Mouse (Mus musculus) embryonic facial prominence, embryonic 11.5 days (tissue): ENCODE measurements around the gene Rbm20. TPM values are rescaled to one million over a fixed set of nuclear protein-coding genes. Genes with fewer than 3 reads are reported as not detected.

Source experiments
- ATAC-seq: fragments of 200-750 bp; cut with Nextera tagmentation; replicated peaks from 2 replicates; pipeline ENCODE4 v1.8.0; 2017; ENCODE audit warnings: low read depth; ENCODE audit not compliant: insufficient number of reproducible peaks, low FRiP score, low TSS enrichment
- DNase-seq: peaks from one replicate; pipeline ENCODE4 v3.0.0-alpha.2; 2015; ENCODE audit warnings: low spot score
- H3K27ac ChIP-seq: fragments of 300-500 bp; sonication (generic); replicated peaks from 2 replicates; pipeline ENCODE4 v1.5.1; 2014; ENCODE audit warnings: mild to moderate bottlenecking, low read depth, low read length, control low read depth
- H3K27me3 ChIP-seq: fragments of 300-500 bp; sonication (generic); 2 replicates; pipeline ENCODE4 v1.6.1; 2014; ENCODE audit warnings: mild to moderate bottlenecking, low read length, moderate library complexity, mixed read lengths; ENCODE audit not compliant: control insufficient read depth, insufficient read depth
- H3K36me3 ChIP-seq: fragments of 300-500 bp; sonication (generic); replicated peaks from 2 replicates; pipeline ENCODE4 v1.6.1; 2014; ENCODE audit warnings: low read depth, mild to moderate bottlenecking, low read length, moderate library complexity, mixed read lengths; ENCODE audit not compliant: control insufficient read depth, insufficient read depth
- H3K4me1 ChIP-seq: fragments of 300-500 bp; sonication (generic); 2 replicates; pipeline ENCODE4 v1.6.1; 2014; ENCODE audit warnings: low read length, mixed read lengths; ENCODE audit not compliant: control insufficient read depth, insufficient read depth
- H3K4me2 ChIP-seq: fragments of 300-500 bp; sonication (generic); 2 replicates; pipeline ENCODE4 v1.6.1; 2014; ENCODE audit warnings: low read depth, mild to moderate bottlenecking, control low read depth, low read length, moderate library complexity
- H3K4me3 ChIP-seq: fragments of 300-500 bp; sonication (generic); 2 replicates; pipeline ENCODE4 v1.5.1; 2014; ENCODE audit warnings: low read depth, low read length, control low read depth
- H3K9ac ChIP-seq: fragments of 300-500 bp; sonication (generic); replicated peaks from 2 replicates; pipeline ENCODE4 v1.6.1; 2014; ENCODE audit warnings: mild to moderate bottlenecking, control low read depth, low read length
- H3K9me3 ChIP-seq: fragments of 300-500 bp; sonication (generic); replicated peaks from 2 replicates; pipeline ENCODE4 v1.6.1; 2016; ENCODE audit warnings: mild to moderate bottlenecking, low read length, inconsistent platforms, mixed read lengths; ENCODE audit not compliant: control insufficient read depth
- WGBS: fragments of 180-500 bp; shearing (Covaris S2); extraction: QIAGEN DNeasy Blood & Tissue Kit; methylation state at CpG from one replicate; pipeline ENCODE4 v1.1.7; 2014; 5-methylcytosine and 5-hydroxymethylcytosine counted together
- polyA plus RNA-seq: library from polyadenylated mRNA; unstranded; fragments of >200 nt; fragmentation: Nextera tagmentation; extraction: Ambion mirVana; gene quantifications from 2 replicates; pipeline ENCODE4 v1.2.1, GENCODE M21; 2014

The Rbm20 gene
- polyA plus RNA-seq, 1 experiment from 2014 or later, result 1.1 TPM

- no peak overlapping the region for H3K9ac ChIP-seq
- no peaks in the 10 kb centered on the region for H3K36me3 ChIP-seq
- no peak overlapping the region for H3K4me2 ChIP-seq
- ATAC-seq (no peak), DNase-seq (no peak)
- H3K4me3 ChIP-seq, result no peak overlapping the region
- H3K9me3 ChIP-seq, result no peaks in the 10 kb centered on the region
- H3K27me3 ChIP-seq, result no peaks in the 10 kb centered on the region
- 93% methylated on average over 3 of the region's 3 CpGs for WGBS
- no peaks in the 10 kb centered on the region; the same call in 1 of the 2 replicates for H3K4me1 ChIP-seq
- H3K27ac ChIP-seq, result no peak overlapping the region
These were observed 108.2 kb downstream of the Rbm20 start for GRCm38 (mm10) chr19:53785352-53785751.

- ATAC-seq, result no peak
These were observed 109.1 kb downstream of the Rbm20 start for GRCm38 (mm10) chr19:53786239-53786638.

GRCm38 (mm10) chr19:53786836-53787235, 109.7 kb downstream of the Rbm20 start:
- ATAC-seq, result no peak
- Histone ChIP-seq H3K4me2 (no peak overlapping the region), H3K9me3 (no peaks in the 10 kb centered on the region), H3K9ac (no peak overlapping the region), H3K36me3 (no peaks in the 10 kb centered on the region), H3K27me3 (no peaks in the 10 kb centered on the region), H3K27ac (no peak overlapping the region), H3K4me1 (peaks cover 3% of the 10 kb centered on the region), H3K4me3 (no peak overlapping the region)
- WGBS, result 61% methylated on average over 5 of the region's 5 CpGs
- DNase-seq, result peak; percentile 50

More at GRCm38 (mm10) chr19:53786239-53786638, 109.1 kb downstream of the Rbm20 start:
- Histone ChIP-seq H3K9ac (no peak overlapping the region), H3K4me3 (no peak overlapping the region), H3K9me3 (no peaks in the 10 kb centered on the region), H3K27me3 (no peaks in the 10 kb centered on the region), H3K27ac (no peak overlapping the region), H3K4me2 (no peak overlapping the region), H3K36me3 (no peaks in the 10 kb centered on the region), H3K4me1 (no peaks in the 10 kb centered on the region; the same call in 1 of the 2 replicates)
- WGBS, result 67% methylated on average over 2 of the region's 2 CpGs
- no peak for DNase-seq

GRCm38 (mm10) chr19:53788621-53789331, 111.7 kb downstream of the Rbm20 start:
- ATAC-seq (no peak), DNase-seq (no peak)
- H3K4me1 ChIP-seq, result peaks cover 3% of the 10 kb centered on the region
- no peak overlapping the region for H3K27ac ChIP-seq
- 84% methylated on average over 14 of the region's 14 CpGs for WGBS
- H3K4me3 ChIP-seq, result no peak overlapping the region
- no peak overlapping the region for H3K4me2 ChIP-seq
- H3K27me3 ChIP-seq, result no peaks in the 10 kb centered on the region
- H3K36me3 ChIP-seq, result no peaks in the 10 kb centered on the region
- no peak overlapping the region for H3K9ac ChIP-seq
- H3K9me3 ChIP-seq, result no peaks in the 10 kb centered on the region

- H3K27me3 ChIP-seq, result no peaks in the 10 kb centered on the region
- H3K4me1 ChIP-seq, result peaks cover 3% of the 10 kb centered on the region
- no peak overlapping the region for H3K4me2 ChIP-seq
- DNase-seq (no peak), ATAC-seq (no peak)
- no peak overlapping the region for H3K27ac ChIP-seq
- H3K9me3 ChIP-seq, result no peaks in the 10 kb centered on the region
- H3K36me3 ChIP-seq, result no peaks in the 10 kb centered on the region
- no peak overlapping the region for H3K4me3 ChIP-seq
- H3K9ac ChIP-seq, result no peak overlapping the region
- 69% methylated on average over 7 of the region's 7 CpGs for WGBS
These were observed 112.5 kb downstream of the Rbm20 start for GRCm38 (mm10) chr19:53789571-53789970.

GRCm38 (mm10) chr19:53791751-53792720, 114.9 kb downstream of the Rbm20 start:
- H3K4me1 ChIP-seq, result peaks cover 3% of the 10 kb centered on the region
- H3K9me3 ChIP-seq, result no peaks in the 10 kb centered on the region
- no peak overlapping the region for H3K9ac ChIP-seq
- H3K27ac ChIP-seq, result peak overlapping the region; percentile 20; the same call in 1 of the 2 replicates
- WGBS, result 60% methylated on average over 20 of the region's 20 CpGs
- DNase-seq, result peak; percentile 40
- no peak overlapping the region; the same call in 1 of the 2 replicates for H3K4me2 ChIP-seq
- H3K27me3 ChIP-seq, result no peaks in the 10 kb centered on the region
- ATAC-seq, result no peak
- H3K36me3 ChIP-seq, result no peaks in the 10 kb centered on the region
- H3K4me3 ChIP-seq, result no peak overlapping the region

GRCm38 (mm10) chr19:53792976-53793897, 116.1 kb downstream of the Rbm20 start:
- no peak for ATAC-seq
- peaks cover 3% of the 10 kb centered on the region for H3K4me1 ChIP-seq

More at GRCm38 (mm10) chr19:53792976-53793897, 116.1 kb downstream of the Rbm20 start:
- Histone ChIP-seq H3K27me3 (no peaks in the 10 kb centered on the region), H3K9me3 (no peaks in the 10 kb centered on the region), H3K9ac (no peak overlapping the region), H3K4me2 (no peak overlapping the region), H3K27ac (no peak overlapping the region), H3K36me3 (no peaks in the 10 kb centered on the region), H3K4me3 (no peak overlapping the region)
- DNase-seq, result no peak
- 89% methylated on average over 37 of the region's 37 CpGs for WGBS
